Mouse (Mus musculus): ENCODE measurements at regions not wholly inside any gene's neighbourhood (a gene's known extent, or its start where the extent isn't known, plus 50 kb on each side); places are given as distances from the start of the nearest gene placed in this dataset.

- WGBS (ENCODE audit: insufficient replicate concordance): 85% methylated on average over 5 of the region's 5 CpGs
- Histone ChIP-seq H3K9me3 (ENCODE audit: control insufficient read depth, low read length) (0 out of 2 replicates have a peak, but pooled peaks cover 3% of the 10 kb centered on the region), H3K4me1 (replicated peaks; ENCODE audit: control insufficient read depth in 2 of 2, insufficient read depth in 2 of 2, low read length in 1 of 2) (no peaks in the 10 kb centered on the region), H3K27me3 (ENCODE audit: control insufficient read depth, insufficient read depth, low read length) (no peaks in the 10 kb centered on the region), H3K36me3 (replicated peaks; ENCODE audit: control insufficient read depth, insufficient read depth, low read depth) (no peaks in the 10 kb centered on the region), H3K4me3 (ENCODE audit: insufficient read depth in 1 of 2, low read depth in 2 of 2, low read length in 2 of 2) (no peak overlapping the region), H3K27ac (no peak overlapping the region), H3K4me2 (ENCODE audit: low read depth) (no peak overlapping the region), H3K9ac (replicated peaks) (no peak overlapping the region)
- no peak for ATAC-seq (ENCODE audit: insufficient read depth)
- peak; percentile 54 for TF ChIP-seq CTCF (IDR thresholded peaks at IDR 0.05; ENCODE audit: low read depth)
- no peak for TF ChIP-seq EP300 (IDR thresholded peaks at IDR 0.05; ENCODE audit: low read depth)
- DNase-seq (ENCODE audit: low read depth in 3 of 3, low spot score in 3 of 3): no peak
These were observed 54.0 kb upstream of the Habp2 start for GRCm38 (mm10) chr19:56232950-56233349.

- 0 out of 2 replicates have a peak, but pooled peaks cover 3% of the 10 kb centered on the region for H3K9me3 ChIP-seq (ENCODE audit: control insufficient read depth, low read length)
- H3K36me3 ChIP-seq (replicated peaks; ENCODE audit: control insufficient read depth, insufficient read depth, low read depth): no peaks in the 10 kb centered on the region
- DNase-seq (ENCODE audit: low read depth in 3 of 3, low spot score in 3 of 3) (no peak), ATAC-seq (ENCODE audit: insufficient read depth) (no peak)
- H3K9ac ChIP-seq (replicated peaks): no peak overlapping the region
- no peak overlapping the region for H3K4me2 ChIP-seq (ENCODE audit: low read depth)
- no peak for TF ChIP-seq EP300 (IDR thresholded peaks at IDR 0.05; ENCODE audit: low read depth)
- no peak for TF ChIP-seq CTCF (IDR thresholded peaks at IDR 0.05; ENCODE audit: low read depth)
- H3K4me1 ChIP-seq (replicated peaks; ENCODE audit: control insufficient read depth in 2 of 2, insufficient read depth in 2 of 2, low read length in 1 of 2): no peaks in the 10 kb centered on the region
- H3K27me3 ChIP-seq (ENCODE audit: control insufficient read depth, insufficient read depth, low read length): no peaks in the 10 kb centered on the region
- 51% methylated on average over 2 of the region's 2 CpGs for WGBS (ENCODE audit: insufficient replicate concordance)
- H3K4me3 ChIP-seq (ENCODE audit: insufficient read depth in 1 of 2, low read depth in 2 of 2, low read length in 2 of 2): no peak overlapping the region
- no peak overlapping the region for H3K27ac ChIP-seq
These were observed 51.9 kb upstream of the Habp2 start for GRCm38 (mm10) chr19:56235040-56235439.
